Comparison of ENCODE assay signal across 8 mouse cellular contexts in genomic region chr7:110221586-110222481, GRCm38 (mm10). TPM values are rescaled to one million over a fixed set of nuclear protein-coding genes. Genes with fewer than 3 reads are reported as not detected.
DNase-seq lines count a peak whose midpoint lies in the region; ATAC-seq and TF ChIP-seq lines count a peak whose summit lies in the region.

Gene Swap70 (plus strand): TSS chr7:110221711.

- H3K4me2 ChIP-seq in heart, embryonic 13.5 days: peak within 1 kb of the TSS; percentile 87
- peak within 1 kb of the TSS; percentile 82 for H3K4me2 ChIP-seq in liver, embryonic 12.5 days
- H3K4me2 ChIP-seq in stomach, embryonic 15.5 days: peak within 1 kb of the TSS; percentile 77

- H3K4me1 ChIP-seq in heart, embryonic 13.5 days: peaks cover 18% of the 10 kb centered on the region
- H3K4me1 ChIP-seq in liver, embryonic 12.5 days: peaks cover 23% of the 10 kb centered on the region
- peaks cover 8% of the 10 kb centered on the region; the same call in 1 of the 2 replicates for H3K4me1 ChIP-seq in stomach, embryonic 15.5 days

- peak within 1 kb of the TSS; percentile 96 for H3K27ac ChIP-seq in heart, embryonic 13.5 days (replicated peaks)
- H3K27ac ChIP-seq in liver, embryonic 12.5 days: peak within 1 kb of the TSS; percentile 84
- peak within 1 kb of the TSS; percentile 93 for H3K27ac ChIP-seq in stomach, embryonic 15.5 days

- peak within 1 kb of the TSS; percentile 95 for H3K9ac ChIP-seq in heart, embryonic 13.5 days
- H3K9ac ChIP-seq in liver, embryonic 12.5 days: peak within 1 kb of the TSS; percentile 91
- H3K9ac ChIP-seq in stomach, embryonic 15.5 days: peak within 1 kb of the TSS; percentile 92

- H3K36me3 ChIP-seq in C2C12 (ENCODE audit: control insufficient read depth, insufficient read depth): peaks cover 6% of the 10 kb centered on the region
- H3K36me3 ChIP-seq in heart, embryonic 13.5 days: peaks cover 14% of the 10 kb centered on the region
- peaks cover 13% of the 10 kb centered on the region for H3K36me3 ChIP-seq in liver, embryonic 12.5 days
- no peaks in the 10 kb centered on the region; the same call in 1 of the 2 replicates for H3K36me3 ChIP-seq in stomach, embryonic 15.5 days

- H3K79me3 ChIP-seq in C2C12 (ENCODE audit: low read depth): peaks cover 6% of the 10 kb centered on the region

- H3K9me3 ChIP-seq in heart, embryonic 13.5 days: no peaks in the 10 kb centered on the region
- H3K9me3 ChIP-seq in liver, embryonic 12.5 days (replicated peaks): no peaks in the 10 kb centered on the region
- no peaks in the 10 kb centered on the region for H3K9me3 ChIP-seq in stomach, embryonic 15.5 days

- under 1% methylated on average over 73 of the region's 73 CpGs for WGBS in heart, embryonic 13.5 days
- WGBS in liver, embryonic 12.5 days (ENCODE audit: insufficient replicate concordance): under 1% methylated on average over 73 of the region's 73 CpGs
- WGBS in stomach, embryonic 15.5 days: under 1% methylated on average over 73 of the region's 73 CpGs

- H3ac ChIP-seq in C2C12 (ENCODE audit: control insufficient read depth, insufficient read length, low read depth): peak within 1 kb of the TSS; percentile 92

- TF ChIP-seq CTCF in C2C12 (IDR thresholded peaks at IDR 0.05; ENCODE audit: control insufficient read depth, insufficient read depth, insufficient read length): peak; percentile 3
- TF ChIP-seq CTCF in brain, embryonic 14.5 days (IDR thresholded peaks at IDR 0.05; ENCODE audit: borderline replicate concordance, extremely low read depth, insufficient read depth, insufficient read length): peak; percentile 49; the same call in 1 of the 2 replicates

- peak; percentile 98 for ATAC-seq in erythroid progenitor cell, adult 5-6 weeks (replicated peaks; ENCODE audit: low FRiP score, poor library complexity, severe bottlenecking)
- ATAC-seq in heart, embryonic 13.5 days (ENCODE audit: extremely low read depth, insufficient number of reproducible peaks, low FRiP score, low TSS enrichment): peak; percentile 100
- ATAC-seq in liver, embryonic 12.5 days: peak; percentile 99
- peak; percentile 99 for ATAC-seq in stomach, embryonic 15.5 days (ENCODE audit: insufficient read depth, low FRiP score, low read depth)

- H3K4me3 ChIP-seq in C2C12 (ENCODE audit: insufficient read depth, poor library complexity, severe bottlenecking): peak within 1 kb of the TSS; percentile 55
- H3K4me3 ChIP-seq in heart, embryonic 13.5 days: peak within 1 kb of the TSS; percentile 81
- peak within 1 kb of the TSS; percentile 82 for H3K4me3 ChIP-seq in liver, embryonic 12.5 days
- H3K4me3 ChIP-seq in stomach, embryonic 15.5 days (replicated peaks): peak within 1 kb of the TSS; percentile 96

- peak; percentile 59; the same call in 1 of the 2 replicates for TF ChIP-seq POLR2A in brain, embryonic 14.5 days (IDR thresholded peaks at IDR 0.05; ENCODE audit: borderline replicate concordance, extremely low read depth, insufficient read depth, insufficient read length, poor library complexity, severe bottlenecking)

- no peaks in the 10 kb centered on the region for H3K27me3 ChIP-seq in C2C12 (ENCODE audit: control insufficient read depth, insufficient read depth, insufficient read length)
- no peaks in the 10 kb centered on the region for H3K27me3 ChIP-seq in heart, embryonic 13.5 days (replicated peaks)
- H3K27me3 ChIP-seq in liver, embryonic 12.5 days (replicated peaks): no peaks in the 10 kb centered on the region
- no peaks in the 10 kb centered on the region for H3K27me3 ChIP-seq in stomach, embryonic 15.5 days (replicated peaks)

- peak; percentile 93 for DNase-seq in brain, embryonic 14.5 days (ENCODE audit: low read depth)
- DNase-seq in kidney, postnatal 10 days: peak; percentile 94
- peak; percentile 77 to 85 for DNase-seq in natural killer cell, adult 2 months (ENCODE audit: low spot score in 2 of 2)

- peaks cover 47% of the 10 kb centered on the region for H3K79me2 ChIP-seq in C2C12 (ENCODE audit: control insufficient read depth, insufficient read depth)

TF ChIP-seq in C2C12, 6 proteins besides CTCF, POLR2A, EP300 and RAD21:
- TF ChIP-seq FOSL1 (IDR thresholded peaks at IDR 0.05; ENCODE audit: insufficient read depth, low read length, poor library complexity, severe bottlenecking) (no peak), MYOG (IDR thresholded peaks at IDR 0.05; ENCODE audit: control insufficient read depth, extremely low read depth, insufficient read length) (no peak), MAX (IDR thresholded peaks at IDR 0.05) (no peak), USF1 (IDR thresholded peaks at IDR 0.05; ENCODE audit: low read depth) (peak; percentile 90), CEBPB (IDR thresholded peaks at IDR 0.05; ENCODE audit: low read depth) (no peak), MYOD1 (IDR thresholded peaks at IDR 0.05; ENCODE audit: control insufficient read depth, insufficient read length, low read depth) (no peak)

RNA-seq across cellular contexts. Expression of gene Swap70, which starts in this region (rescaled TPM):
- 16.0 TPM for polyA plus RNA-seq in C2C12 (2012; fragmentation: generic; extraction: Trizol)
- polyA plus RNA-seq in brain, embryonic 14.5 days (2012; rRNA removed): 5.5 and 7.5 TPM in 2 replicates
- 10.5 and 11.7 TPM in 2 replicates for total RNA-seq in erythroid progenitor cell, adult 5-6 weeks (2015; ENCODE audit: low replicate concordance)
- total RNA-seq in erythroid progenitor cell, adult 5-6 weeks (2017; ENCODE audit: low replicate concordance): 10.5 and 18.2 TPM in 2 replicates
- 18.6 and 20.7 TPM in 2 replicates for polyA plus RNA-seq in heart, embryonic 13.5 days (2015; fragmentation: Nextera tagmentation; extraction: Ambion mirVana)
- polyA plus RNA-seq in liver, embryonic 12.5 days (2016; fragmentation: Nextera tagmentation; extraction: Ambion mirVana): 17.4 and 17.7 TPM in 2 replicates
- polyA plus RNA-seq in stomach, embryonic 15.5 days (2015; fragmentation: Nextera tagmentation; extraction: Ambion mirVana): 22.5 and 25.8 TPM in 2 replicates

Comparison
In these comparisons a context has a peak if more than half of its experiments do, and no peak if none do; other contexts are left out.
1. Peak in every context shown above with its lines: DNase-seq, ATAC-seq, H3K4me3 ChIP-seq and H3K27ac ChIP-seq.